Mouse (Mus musculus): ENCODE results near the gene Cfd. TPM values are rescaled to one million over a fixed set of nuclear protein-coding genes. Genes with fewer than 3 reads are reported as not detected.

Cfd gene
- polyA plus RNA-seq, 1 experiment from 2014 or later = 0.13 TPM

DNA sequence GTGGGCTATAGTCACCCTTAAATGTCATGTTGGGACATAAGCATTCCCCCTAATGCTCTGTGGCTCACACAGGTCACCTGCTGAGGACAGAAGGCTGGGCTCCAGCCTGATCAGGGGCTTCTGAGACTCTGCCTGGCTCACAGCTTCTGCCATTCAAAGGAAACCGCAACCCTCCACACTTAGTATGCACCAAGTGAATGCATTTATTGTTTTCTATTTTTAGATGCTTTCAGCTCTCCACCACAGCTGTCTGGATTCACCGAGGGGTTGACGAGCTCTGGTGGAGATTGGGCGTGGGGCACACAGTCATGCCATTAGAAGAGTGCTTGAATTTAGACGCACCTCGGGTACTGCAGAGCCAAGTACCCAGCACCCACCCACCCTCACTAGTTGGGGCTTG lies 17.3 kb upstream of the Cfd start:
- peak overlapping the region; percentile 69; the same call in 1 of the 2 replicates for H3K4me3 ChIP-seq (replicated peaks; ENCODE audit: low read depth, low read length)
- DNase-seq (ENCODE audit: low spot score) = no peak
- peaks cover 21% of the 10 kb centered on the region for H3K4me1 ChIP-seq (replicated peaks; ENCODE audit: insufficient read depth, low read length)
- H3K27me3 ChIP-seq (ENCODE audit: insufficient read depth, low read length) = no peaks in the 10 kb centered on the region
- no peak for TF ChIP-seq CTCF (IDR thresholded peaks at IDR 0.05; ENCODE audit: low read depth)
- 11% methylated on average over 6 of the region's 6 CpGs for WGBS
- peak overlapping the region; percentile 97 for H3K4me2 ChIP-seq (ENCODE audit: low read length)
- peak overlapping the region; percentile 79 for H3K9ac ChIP-seq (ENCODE audit: low read depth, low read length)
- H3K27ac ChIP-seq = no peak overlapping the region
- no peak for ATAC-seq (replicated peaks; ENCODE audit: low FRiP score, low read depth)
- H3K36me3 ChIP-seq (ENCODE audit: insufficient read depth, low read length) = 0 out of 2 replicates have a peak, but pooled peaks cover 3% of the 10 kb centered on the region
- H3K9me3 ChIP-seq (replicated peaks; ENCODE audit: low read length) = no peaks in the 10 kb centered on the region

DNA sequence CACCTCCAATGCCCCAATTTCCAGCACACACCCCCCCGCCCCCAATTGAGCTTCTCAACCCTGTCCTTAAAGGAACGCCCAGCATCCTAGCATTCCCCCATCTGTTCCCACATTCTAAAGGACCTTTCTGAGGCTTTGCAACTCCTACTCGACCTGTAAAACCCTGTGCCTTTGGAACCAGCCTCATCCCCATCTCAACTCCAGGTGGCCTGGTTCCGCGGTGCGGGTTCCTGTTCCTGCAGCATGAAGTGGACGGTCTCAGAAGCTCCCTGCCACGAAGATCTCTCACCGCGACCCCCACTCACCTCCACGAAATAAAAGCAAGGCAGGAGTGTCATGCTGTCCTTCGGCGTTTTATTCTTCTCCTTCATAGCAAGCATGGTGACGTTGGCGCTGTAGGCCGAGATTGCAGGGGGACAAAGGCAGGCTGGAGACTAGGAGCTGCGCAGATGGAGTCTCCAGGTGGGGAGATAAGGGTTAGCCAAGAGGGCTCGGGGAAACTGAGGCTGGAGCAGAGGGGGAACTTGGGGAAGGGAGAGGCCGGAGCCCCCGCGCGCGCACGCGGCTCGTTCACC lies 16.9 kb upstream of the Cfd start:
- DNase-seq (ENCODE audit: low spot score) = no peak
- peak overlapping the region; percentile 79 for H3K9ac ChIP-seq (ENCODE audit: low read depth, low read length)
- peak overlapping the region; percentile 50; the same call in 1 of the 2 replicates for H3K27ac ChIP-seq
- no peak for TF ChIP-seq CTCF (IDR thresholded peaks at IDR 0.05; ENCODE audit: low read depth)
- no peaks in the 10 kb centered on the region for H3K9me3 ChIP-seq (replicated peaks; ENCODE audit: low read length)
- H3K4me3 ChIP-seq (replicated peaks; ENCODE audit: low read depth, low read length) = peak overlapping the region; percentile 69
- no peak for ATAC-seq (replicated peaks; ENCODE audit: low FRiP score, low read depth)
- H3K4me2 ChIP-seq (ENCODE audit: low read length) = peak overlapping the region; percentile 97
- WGBS = 3% methylated on average over 26 of the region's 26 CpGs
- H3K27me3 ChIP-seq (ENCODE audit: insufficient read depth, low read length) = no peaks in the 10 kb centered on the region
- H3K4me1 ChIP-seq (replicated peaks; ENCODE audit: insufficient read depth, low read length) = peaks cover 21% of the 10 kb centered on the region
- 0 out of 2 replicates have a peak, but pooled peaks cover 3% of the 10 kb centered on the region for H3K36me3 ChIP-seq (ENCODE audit: insufficient read depth, low read length)

DNA sequence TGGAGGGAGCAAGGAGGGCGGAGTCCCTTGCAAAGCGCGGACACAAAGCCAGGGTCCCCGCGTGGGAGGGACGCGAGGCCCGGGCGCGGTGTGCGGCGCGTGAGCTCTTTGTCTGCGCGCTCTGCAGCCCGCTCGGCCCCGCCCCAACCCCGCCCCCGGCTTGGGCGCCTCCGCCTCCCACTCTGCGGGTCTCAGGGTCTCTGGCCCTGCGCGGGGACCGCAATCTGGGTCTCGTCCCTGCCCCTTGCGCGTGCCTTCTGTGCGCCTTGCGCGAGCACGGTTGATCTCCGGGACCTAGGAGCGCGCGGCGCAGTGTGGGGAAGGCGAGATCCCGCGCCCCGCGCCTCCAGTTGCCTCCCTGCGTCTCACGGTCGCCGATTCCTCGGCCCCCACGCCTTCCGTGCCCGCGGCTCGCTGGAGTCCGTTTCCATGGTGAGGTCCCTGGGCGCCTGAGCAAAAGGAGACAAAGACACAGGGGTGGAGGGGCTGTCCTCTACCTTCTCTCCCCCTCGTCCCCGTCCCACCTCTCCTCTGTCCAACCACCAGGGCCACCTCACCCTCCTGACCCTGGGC lies 16.3 kb upstream of the Cfd start, which contains the start of the genes Prtn3 and Plppr3:
TSS of gene Prtn3 (plus strand) at position 187 of the 573 bp plus-strand sequence.
TSS of gene Plppr3 (minus strand) at position 345 of the 573 bp plus-strand sequence.
- TF ChIP-seq CTCF (IDR thresholded peaks at IDR 0.05; ENCODE audit: low read depth) = no peak
- peak within 1 kb of the TSS; percentile 69 for H3K4me3 ChIP-seq (replicated peaks; ENCODE audit: low read depth, low read length)
- H3K27me3 ChIP-seq (ENCODE audit: insufficient read depth, low read length) = no peaks in the 10 kb centered on the region
- 0 out of 2 replicates have a peak, but pooled peaks cover 3% of the 10 kb centered on the region for H3K36me3 ChIP-seq (ENCODE audit: insufficient read depth, low read length)
- peak within 1 kb of the TSS; percentile 50; the same call in 1 of the 2 replicates for H3K27ac ChIP-seq
- ATAC-seq (replicated peaks; ENCODE audit: low FRiP score, low read depth) (peak; percentile 59), DNase-seq (ENCODE audit: low spot score) (peak; percentile 69)
- H3K4me2 ChIP-seq (ENCODE audit: low read length) = peak within 1 kb of the TSS; percentile 97
- peak within 1 kb of the TSS; percentile 79 for H3K9ac ChIP-seq (ENCODE audit: low read depth, low read length)
- peaks cover 23% of the 10 kb centered on the region for H3K4me1 ChIP-seq (replicated peaks; ENCODE audit: insufficient read depth, low read length)
- 1% methylated on average over 56 of the region's 57 CpGs for WGBS
- H3K9me3 ChIP-seq (replicated peaks; ENCODE audit: low read length) = no peaks in the 10 kb centered on the region

DNA sequence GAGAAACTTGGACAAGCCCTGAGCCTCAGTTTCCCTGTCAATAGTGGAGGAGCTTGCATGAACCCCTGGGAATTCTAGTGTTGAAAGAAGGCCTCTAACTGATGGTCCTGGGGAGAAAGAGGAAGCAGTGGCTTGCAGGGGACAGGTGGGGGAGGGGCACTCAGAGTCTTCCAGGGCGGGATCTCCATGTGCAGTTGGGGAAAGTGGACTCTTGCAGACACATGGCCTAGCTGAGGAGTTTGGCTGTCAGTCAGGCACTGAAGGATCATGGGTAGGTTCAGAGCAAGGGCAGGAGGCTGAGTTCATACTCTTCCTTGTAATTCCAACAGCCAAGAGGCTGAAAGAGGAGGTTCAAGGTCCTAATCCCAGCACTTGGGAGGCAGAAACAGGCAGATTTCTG lies 13.5 kb upstream of the Cfd start:
- no peak for TF ChIP-seq CTCF (IDR thresholded peaks at IDR 0.05; ENCODE audit: low read depth)
- no peaks in the 10 kb centered on the region for H3K36me3 ChIP-seq (ENCODE audit: insufficient read depth, low read length)
- DNase-seq (ENCODE audit: low spot score) = no peak
- no peak overlapping the region for H3K9ac ChIP-seq (ENCODE audit: low read depth, low read length)
- no peak for ATAC-seq (replicated peaks; ENCODE audit: low FRiP score, low read depth)
- H3K4me3 ChIP-seq (replicated peaks; ENCODE audit: low read depth, low read length) = no peak overlapping the region
- H3K27ac ChIP-seq = no peak overlapping the region
- H3K9me3 ChIP-seq (replicated peaks; ENCODE audit: low read length) = no peaks in the 10 kb centered on the region
- H3K4me1 ChIP-seq (replicated peaks; ENCODE audit: insufficient read depth, low read length) = peaks cover 36% of the 10 kb centered on the region
- H3K27me3 ChIP-seq (ENCODE audit: insufficient read depth, low read length) = no peaks in the 10 kb centered on the region
- H3K4me2 ChIP-seq (ENCODE audit: low read length) = no peak overlapping the region
- 58% methylated on average over 1 of the region's 1 CpGs for WGBS

DNA sequence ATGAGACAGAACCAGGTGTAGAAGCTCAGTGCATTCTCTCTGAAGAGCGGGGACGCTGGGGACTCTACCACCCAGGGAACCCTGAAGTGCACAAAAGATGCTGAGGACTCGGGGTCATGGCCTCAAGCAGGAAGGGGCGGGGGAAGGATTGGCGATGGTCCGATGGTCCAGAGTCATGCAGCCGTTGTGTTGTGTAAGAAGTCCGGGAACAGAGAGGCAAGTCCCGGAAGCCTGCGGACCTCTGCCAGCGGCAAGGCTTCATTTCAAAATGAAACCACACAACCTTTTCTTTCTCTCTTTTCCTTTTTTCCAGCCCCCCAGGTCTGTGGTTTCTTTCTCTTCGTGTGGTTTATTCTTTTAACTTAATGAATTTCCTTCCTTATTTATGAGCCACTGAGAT lies 12.9 kb upstream of the Cfd start:
- Histone ChIP-seq H3K9me3 (replicated peaks; ENCODE audit: low read length) (no peaks in the 10 kb centered on the region), H3K4me3 (replicated peaks; ENCODE audit: low read depth, low read length) (no peak overlapping the region), H3K4me1 (replicated peaks; ENCODE audit: insufficient read depth, low read length) (peaks cover 42% of the 10 kb centered on the region), H3K36me3 (ENCODE audit: insufficient read depth, low read length) (no peaks in the 10 kb centered on the region), H3K27ac (0 out of 2 replicates have a peak overlapping the region, but pooled peaks have one; percentile 25), H3K4me2 (ENCODE audit: low read length) (no peak overlapping the region), H3K9ac (ENCODE audit: low read depth, low read length) (no peak overlapping the region), H3K27me3 (ENCODE audit: insufficient read depth, low read length) (no peaks in the 10 kb centered on the region)
- WGBS = 35% methylated on average over 12 of the region's 12 CpGs
- no peak for DNase-seq (ENCODE audit: low spot score)
- TF ChIP-seq CTCF (IDR thresholded peaks at IDR 0.05; ENCODE audit: low read depth) = no peak
- ATAC-seq (replicated peaks; ENCODE audit: low FRiP score, low read depth) = no peak

DNA sequence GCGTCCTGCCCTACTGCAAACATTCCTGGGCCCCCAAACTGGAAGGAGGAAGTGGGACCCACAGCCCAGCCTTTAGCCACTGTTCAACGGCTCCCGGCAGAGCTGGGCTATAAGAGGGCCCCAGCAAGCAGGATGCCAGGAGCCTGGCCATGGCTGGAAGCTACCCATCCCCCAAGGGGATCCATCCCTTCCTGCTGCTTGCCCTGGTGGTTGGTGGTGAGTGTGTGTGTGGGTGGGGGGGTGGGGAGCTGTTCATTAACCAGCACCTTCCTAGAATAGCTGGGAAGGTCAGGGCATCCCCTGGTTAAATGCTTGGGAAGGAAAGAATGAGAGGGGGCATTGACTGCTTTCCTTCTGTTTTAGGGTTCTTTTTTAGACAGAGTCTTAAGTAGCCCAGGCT lies 11.1 kb upstream of the Cfd start:
- H3K4me2 ChIP-seq (ENCODE audit: low read length) = no peak overlapping the region
- H3K4me1 ChIP-seq (replicated peaks; ENCODE audit: insufficient read depth, low read length) = peaks cover 37% of the 10 kb centered on the region
- no peak overlapping the region for H3K4me3 ChIP-seq (replicated peaks; ENCODE audit: low read depth, low read length)
- no peaks in the 10 kb centered on the region for H3K36me3 ChIP-seq (ENCODE audit: insufficient read depth, low read length)
- H3K9ac ChIP-seq (ENCODE audit: low read depth, low read length) = no peak overlapping the region
- TF ChIP-seq CTCF (IDR thresholded peaks at IDR 0.05; ENCODE audit: low read depth) = no peak
- peak overlapping the region; percentile 62; the same call in 1 of the 2 replicates for H3K27ac ChIP-seq
- H3K27me3 ChIP-seq (ENCODE audit: insufficient read depth, low read length) = no peaks in the 10 kb centered on the region
- no peak for DNase-seq (ENCODE audit: low spot score)
- no peaks in the 10 kb centered on the region for H3K9me3 ChIP-seq (replicated peaks; ENCODE audit: low read length)
- 0 out of 2 replicates have a peak, but pooled peaks have one; percentile 17 for ATAC-seq (replicated peaks; ENCODE audit: low FRiP score, low read depth)
- whole genome bisulfite sequencing = 34% methylated on average over 3 of the region's 3 CpGs

Data from kidney, postnatal 0 days (tissue).